12 mouse cellular contexts compared by ENCODE assay signal in genomic region chr4:107001259-107001810, GRCm38 (mm10).
DNase-seq lines count a peak whose midpoint lies in the region; ATAC-seq lines count a peak whose summit lies in the region.
"Had no signal": no experiment of that assay in that cellular context is flagged by ENCODE, and none has a peak within 500 bp of the region (broad histone marks: within the 10 kb centered on the region; RNA-seq: fewer than 3 reads in every experiment).

No protein-coding gene starts in this region.

- no peak overlapping the region for H3K4me3 ChIP-seq in heart, embryonic 11.5 days (ENCODE audit: low read depth, low read length)
- H3K4me3 ChIP-seq: myocyte had no signal

- H3K9me3 ChIP-seq in heart, embryonic 11.5 days (replicated peaks; ENCODE audit: control insufficient read depth, low read length): no peaks in the 10 kb centered on the region

- peaks cover 49% of the 10 kb centered on the region for H3K4me1 ChIP-seq in heart, embryonic 11.5 days (ENCODE audit: control insufficient read depth, insufficient read depth, low read length)

- H3K9ac ChIP-seq in heart, embryonic 11.5 days (ENCODE audit: low read depth, low read length): no peak overlapping the region

- H3K27me3 ChIP-seq in heart, embryonic 11.5 days (ENCODE audit: control insufficient read depth, insufficient read depth, low read length): no peaks in the 10 kb centered on the region

- no peak overlapping the region; the same call in 1 of the 2 replicates for H3K4me2 ChIP-seq in heart, embryonic 11.5 days

- DNase-seq in heart, adult 9 months (ENCODE audit: low spot score in 2 of 2): no peak
- peak; percentile 18 for DNase-seq in thymus, postnatal 14 days
- no peak for DNase-seq in thymus, postnatal 10 days (ENCODE audit: low spot score in 2 of 2)
- no peak for DNase-seq in frontal cortex, postnatal 25 days (ENCODE audit: low spot score in 2 of 2)
- no peak for DNase-seq in right cerebral cortex, postnatal 4 days
- no peak for DNase-seq in lung, postnatal 14 days
- DNase-seq: B cell, adult 2 months; gastrocnemius, postnatal 14 days; kidney, adult 8-10 months had no signal

- ATAC-seq in heart, embryonic 11.5 days (replicated peaks; ENCODE audit: insufficient number of reproducible peaks, low FRiP score, low TSS enrichment): no peak
- ATAC-seq in megakaryocyte progenitor cell, adult 5-6 weeks (replicated peaks; ENCODE audit: poor library complexity): peak; percentile 70

- WGBS in heart, embryonic 11.5 days (ENCODE audit: insufficient replicate concordance): 38% methylated on average over 5 of the region's 5 CpGs

- H3K27ac ChIP-seq in heart, embryonic 11.5 days (ENCODE audit: low read depth, low read length): peak overlapping the region; percentile 29; the same call in 1 of the 2 replicates

- no peaks in the 10 kb centered on the region for H3K36me3 ChIP-seq in heart, embryonic 11.5 days (ENCODE audit: control insufficient read depth, insufficient read depth, low read length)
